In genomic region chr17:88413155-88413836, GRCm38 (mm10) we compare ENCODE assay signal across 25 mouse cellular contexts. TPM values are rescaled to one million over a fixed set of nuclear protein-coding genes. Genes with fewer than 3 reads are reported as not detected.
A peak's percentile ranks its signal among the peaks of the same experiment; 100 is the strongest.
DNase-seq lines count a peak whose midpoint lies in the region; ATAC-seq lines count a peak whose summit lies in the region.
"Had no signal": no experiment of that assay in that cellular context is flagged by ENCODE, and none has a peak within 500 bp of the region (broad histone marks: within the 10 kb centered on the region; RNA-seq: fewer than 3 reads in every experiment).

No protein-coding gene starts in this region.

- H3K4me1 ChIP-seq in forebrain, embryonic 10.5 days = no peaks in the 10 kb centered on the region
- H3K4me1 ChIP-seq in forebrain, embryonic 11.5 days (replicated peaks; ENCODE audit: control insufficient read depth, insufficient read depth, low read length) = no peaks in the 10 kb centered on the region
- H3K4me1 ChIP-seq: embryonic facial prominence, embryonic 10.5 days; embryonic facial prominence, embryonic 13.5 days; hindbrain, embryonic 10.5 days; hindbrain, embryonic 13.5 days; intestine, embryonic 15.5 days had no signal

- no peak overlapping the region for H3K4me2 ChIP-seq in forebrain, embryonic 11.5 days (ENCODE audit: low read depth, low read length, severe bottlenecking)
- H3K4me2 ChIP-seq: embryonic facial prominence, embryonic 13.5 days; heart, embryonic 13.5 days; hindbrain, embryonic 13.5 days; intestine, embryonic 15.5 days had no signal

- H3K9ac ChIP-seq in forebrain, embryonic 11.5 days (ENCODE audit: low read length) = no peak overlapping the region
- H3K9ac ChIP-seq: embryonic facial prominence, embryonic 13.5 days; forebrain, postnatal 0 days; heart, embryonic 13.5 days; hindbrain, embryonic 13.5 days; intestine, embryonic 15.5 days had no signal

- H3K9me3 ChIP-seq in forebrain, embryonic 10.5 days = no peaks in the 10 kb centered on the region
- H3K9me3 ChIP-seq in forebrain, embryonic 11.5 days (ENCODE audit: control insufficient read depth, low read length) = no peaks in the 10 kb centered on the region
- H3K9me3 ChIP-seq: embryonic facial prominence, embryonic 10.5 days; embryonic facial prominence, embryonic 13.5 days; heart, embryonic 13.5 days; hindbrain, embryonic 10.5 days; hindbrain, embryonic 13.5 days; intestine, embryonic 15.5 days had no signal

- ATAC-seq in forebrain, embryonic 11.5 days (replicated peaks; ENCODE audit: low FRiP score) = no peak
- ATAC-seq in granulocyte monocyte progenitor cell, adult 5-6 weeks (replicated peaks; ENCODE audit: poor library complexity, severe bottlenecking) = peak; percentile 99
- ATAC-seq: CD4-positive, CD25-positive, alpha-beta regulatory T cell, adult 4 months; forebrain, embryonic 14.5 days; forebrain, postnatal 0 days; hindbrain, embryonic 16.5 days; intestine, embryonic 15.5 days had no signal

- no peaks in the 10 kb centered on the region for H3K27me3 ChIP-seq in forebrain, embryonic 10.5 days (ENCODE audit: poor library complexity, severe bottlenecking)
- H3K27me3 ChIP-seq in forebrain, embryonic 11.5 days (ENCODE audit: control insufficient read depth, insufficient read depth, low read length) = no peaks in the 10 kb centered on the region
- H3K27me3 ChIP-seq: embryonic facial prominence, embryonic 13.5 days; heart, embryonic 13.5 days; hindbrain, embryonic 13.5 days; intestine, embryonic 15.5 days had no signal

- no peaks in the 10 kb centered on the region for H3K36me3 ChIP-seq in forebrain, embryonic 10.5 days (replicated peaks)
- no peaks in the 10 kb centered on the region for H3K36me3 ChIP-seq in forebrain, embryonic 11.5 days (ENCODE audit: control insufficient read depth, insufficient read depth, low read length)
- H3K36me3 ChIP-seq: embryonic facial prominence, embryonic 10.5 days; embryonic facial prominence, embryonic 13.5 days; heart, embryonic 13.5 days; hindbrain, embryonic 10.5 days; hindbrain, embryonic 13.5 days; intestine, embryonic 15.5 days had no signal

- H3K4me3 ChIP-seq in forebrain, embryonic 10.5 days = no peak overlapping the region
- H3K4me3 ChIP-seq in forebrain, embryonic 11.5 days (ENCODE audit: low read depth, low read length) = no peak overlapping the region
- H3K4me3 ChIP-seq: embryonic facial prominence, embryonic 10.5 days; embryonic facial prominence, embryonic 13.5 days; erythroblast, embryonic 14.5 days; heart, embryonic 13.5 days; hindbrain, embryonic 10.5 days; hindbrain, embryonic 13.5 days; intestine, embryonic 15.5 days had no signal

- 74% methylated on average over 1 of the region's 1 CpGs for WGBS in forebrain, embryonic 10.5 days
- 87% methylated on average over 1 of the region's 1 CpGs for WGBS in forebrain, embryonic 11.5 days

- H3K27ac ChIP-seq in forebrain, embryonic 10.5 days = no peak overlapping the region
- no peak overlapping the region for H3K27ac ChIP-seq in forebrain, embryonic 11.5 days (ENCODE audit: low read depth, low read length)
- H3K27ac ChIP-seq: embryonic facial prominence, embryonic 10.5 days; embryonic facial prominence, embryonic 13.5 days; heart, embryonic 13.5 days; hindbrain, embryonic 10.5 days; hindbrain, embryonic 13.5 days; intestine, embryonic 15.5 days had no signal

- intact Hi-C loops in heart, postnatal 36 days (cut with DNase I) = no loop called here

- DNase-seq in forebrain, embryonic 10.5 days (ENCODE audit: extremely low spot score, low spot score) = peak; percentile 8
- no peak for DNase-seq in forebrain, embryonic 11.5 days (ENCODE audit: low spot score)
- peak; percentile 15 for DNase-seq in 416B (ENCODE audit: low read depth)
- no peak for DNase-seq in gastrocnemius, adult 18-20 months (ENCODE audit: low spot score)
- no peak for DNase-seq in heart, postnatal 36 days
- DNase-seq: adrenal gland, adult 2 months; adrenal gland, postnatal 36 days; cerebellum, adult 11 months; cerebellum, adult 9-11 months; embryo, embryonic 11 days; forebrain, postnatal 0 days; gastrocnemius, postnatal 25 days; kidney, adult 11 months; kidney, adult 8-10 months had no signal

RNA-seq across cellular contexts. Expression of gene Foxn2, which starts 27.2 kb away (rescaled TPM):
- 14.3 and 14.5 TPM in 2 replicates for polyA plus RNA-seq in forebrain, embryonic 10.5 days (2016; fragmentation: Nextera tagmentation; extraction: Ambion mirVana)
- polyA plus RNA-seq in forebrain, embryonic 11.5 days (2014; fragmentation: Nextera tagmentation; extraction: Ambion mirVana) = 7.1 and 9.5 TPM in 2 replicates
- 33.1 and 34.4 TPM in 2 replicates for total RNA-seq in granulocyte monocyte progenitor cell, adult 5-6 weeks (2014; fragmentation: Nextera tagmentation)
- 45.1 and 49.9 TPM in 2 replicates for total RNA-seq in granulocyte monocyte progenitor cell, adult 5-6 weeks (2017)
- 10 to 100 TPM; 11.5 to 14.3 TPM for total RNA-seq in gastrocnemius, adult 18-20 months (2021)
- total RNA-seq in heart, postnatal 36 days (2021) = 1 to 10 TPM; 8.7 to 9.9 TPM

Comparison
In these comparisons a context has a peak if more than half of its experiments do, and no peak if none do; other contexts are left out.
1. DNase-seq: peak in forebrain, embryonic 10.5 days (single experiment) and 416B (single experiment); none in forebrain, embryonic 11.5 days (single experiment), gastrocnemius, adult 18-20 months (single experiment) and heart, postnatal 36 days (0 of 2).